Mouse (Mus musculus): ENCODE data around the gene Hspg2. TPM values are rescaled to one million over a fixed set of nuclear protein-coding genes. Genes with fewer than 3 reads are reported as not detected.
"Not testable (repeated sequence)": the region's sequence is repeated elsewhere in the genome, so short reads cannot be mapped to it uniquely, and the experiment has no call there.

The Hspg2 gene
- total and polyA plus RNA-seq, 3 experiments: 87.4 to 150 (median 125) TPM

DNA sequence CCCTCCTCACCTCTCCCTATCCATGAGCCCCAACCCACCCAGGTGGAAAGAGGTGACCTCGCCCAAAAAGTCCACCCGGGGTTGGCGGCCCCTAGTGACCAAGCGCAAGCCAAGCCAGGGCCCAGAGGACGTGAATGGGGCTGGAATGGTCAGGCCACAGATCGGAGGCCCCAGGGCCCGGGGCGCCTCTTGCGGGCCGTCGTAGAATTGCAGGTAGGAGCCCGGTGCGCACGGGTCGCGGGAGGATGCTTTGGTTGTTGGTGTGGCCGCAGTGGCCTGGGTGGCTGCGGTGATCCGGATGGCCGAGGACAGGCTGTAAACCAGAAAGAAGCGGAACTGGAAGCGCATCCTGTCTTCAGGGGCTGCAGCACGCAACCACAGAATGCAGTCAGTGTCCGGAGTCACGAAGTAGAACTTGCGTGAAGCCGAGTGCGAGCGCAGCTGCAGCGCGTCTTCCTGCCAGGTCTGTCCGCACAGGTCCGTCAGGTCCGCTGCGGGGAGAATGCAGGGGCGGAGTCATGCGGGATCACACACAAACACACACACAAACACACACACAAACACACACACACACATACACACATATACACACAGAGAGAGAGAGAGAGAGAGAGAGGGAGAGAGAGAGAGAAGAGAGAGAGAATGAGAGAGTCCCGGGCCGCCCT is 109.7 kb downstream of the Hspg2 start:
- peak; percentile 69 for DNase-seq

DNA sequence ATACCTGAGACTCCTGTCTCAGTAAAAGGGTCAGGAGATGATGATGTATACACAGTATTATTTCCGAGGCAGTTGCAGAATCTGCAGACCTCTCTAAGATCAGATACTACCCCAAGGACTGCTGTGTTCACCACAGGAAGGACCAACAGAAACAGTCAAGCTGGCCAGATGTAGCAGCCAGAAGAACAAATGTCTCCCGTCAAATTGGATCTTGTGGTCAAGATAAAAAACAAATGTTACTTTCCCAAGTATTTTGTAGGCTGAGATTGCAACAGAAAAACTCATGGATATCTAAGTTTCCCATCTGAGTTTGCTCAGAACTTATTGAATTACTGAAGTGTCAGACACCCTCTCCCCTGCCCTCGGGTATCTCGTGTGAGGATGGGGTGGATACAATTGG is 111.2 kb downstream of the Hspg2 start:
- DNase-seq: no peak

DNA sequence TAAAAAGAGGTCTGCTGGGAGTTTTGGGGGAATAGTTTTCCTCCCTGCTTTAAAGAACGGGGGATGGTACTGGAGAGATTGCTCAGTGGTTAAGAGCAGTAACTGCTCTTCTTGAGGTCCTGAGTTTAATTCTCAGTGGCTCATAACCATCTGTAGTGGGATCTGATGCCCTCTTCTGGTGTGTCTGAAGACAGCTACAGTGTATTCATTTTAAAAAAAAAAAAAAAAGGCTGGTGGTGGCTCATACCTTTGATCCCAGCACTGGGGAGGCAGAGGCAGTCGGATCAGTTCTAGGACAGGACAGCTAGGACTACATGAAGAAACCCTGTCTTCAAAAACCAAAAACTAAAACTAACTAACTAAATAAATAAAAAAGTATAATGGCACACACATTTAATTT is 111.7 kb downstream of the Hspg2 start:
- no peak for DNase-seq

DNA sequence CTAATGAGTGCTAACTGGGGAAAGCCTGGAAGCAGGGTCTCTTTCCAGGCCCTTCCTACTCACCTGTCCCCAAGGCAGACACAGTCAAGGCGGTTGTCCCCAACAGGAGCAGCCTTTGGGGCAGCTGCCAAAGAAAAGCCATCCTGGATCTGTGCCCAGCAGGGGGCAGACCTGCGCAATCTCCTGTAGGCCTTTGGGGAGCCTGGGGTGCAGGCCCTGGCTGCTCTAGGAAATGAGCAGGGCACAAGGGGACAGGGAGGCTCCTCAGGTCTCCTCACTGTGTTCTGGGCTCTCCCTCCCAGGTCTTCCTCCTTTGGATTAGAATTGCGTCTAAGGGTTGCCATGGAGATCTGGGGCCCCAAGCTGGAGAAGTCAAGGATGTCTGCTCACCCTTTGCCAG is 113.2 kb downstream of the Hspg2 start:
- DNase-seq: peak; percentile 76

DNA sequence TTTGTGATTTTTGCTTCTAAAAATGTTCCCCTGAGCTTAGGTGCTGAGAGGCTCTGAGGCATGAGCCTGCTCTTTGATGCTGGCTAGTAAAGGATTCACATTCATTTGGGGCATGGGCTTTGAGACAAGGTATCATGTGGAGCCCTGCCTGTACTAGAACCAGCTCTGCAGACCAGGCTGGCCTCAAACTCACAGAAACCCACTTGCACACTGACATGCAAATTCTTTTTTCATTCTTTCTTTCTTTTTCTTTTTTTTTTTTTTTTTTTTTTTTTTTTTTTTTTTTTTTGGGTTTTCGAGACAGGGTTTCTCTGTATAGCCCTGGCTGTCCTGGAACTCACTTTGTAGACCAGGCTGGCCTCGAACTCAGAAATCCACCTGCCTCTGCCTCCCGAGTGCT is 120.5 kb downstream of the Hspg2 start:
- DNase-seq: not testable (repeated sequence)

DNA sequence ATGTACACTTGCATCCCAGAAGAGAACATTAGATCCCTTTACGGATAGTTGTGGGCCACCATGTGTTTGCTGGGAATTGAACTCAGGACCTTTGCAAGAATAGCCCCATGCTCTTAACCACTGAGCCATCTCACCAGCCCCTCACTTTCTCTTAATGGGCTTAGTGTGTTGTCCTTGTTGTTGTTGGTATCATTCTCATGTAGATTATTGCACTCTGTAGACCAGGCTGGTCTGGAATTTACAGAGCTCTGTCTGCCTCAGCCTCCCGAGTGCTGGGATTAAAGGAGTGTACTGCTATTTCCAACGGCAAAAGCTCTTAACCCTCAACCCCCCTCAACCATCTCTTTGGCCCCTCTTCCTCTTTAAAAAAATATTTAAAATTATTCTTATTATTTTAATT is 121.0 kb downstream of the Hspg2 start:
- no peak for DNase-seq

DNA sequence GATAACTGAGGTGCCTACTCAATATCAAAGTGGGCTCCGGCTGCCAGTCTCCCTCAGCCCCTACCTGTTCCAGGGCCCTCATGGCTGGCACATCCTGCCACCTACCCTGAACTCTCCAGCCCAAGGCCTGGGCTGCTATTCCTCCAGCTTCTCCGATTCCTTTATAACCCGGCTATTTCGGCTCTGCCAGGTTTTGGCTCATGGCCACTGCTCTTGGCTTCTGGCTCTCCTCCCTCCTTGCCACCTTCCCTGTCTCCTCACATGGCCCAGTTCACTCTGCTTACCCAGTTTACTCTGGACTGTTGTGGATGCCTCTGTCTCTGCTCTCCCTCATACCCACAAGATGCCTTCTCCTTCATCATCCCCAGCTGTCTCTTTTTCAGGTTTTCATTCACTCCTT is 122.4 kb downstream of the Hspg2 start:
- peak; percentile 34 for DNase-seq

DNA sequence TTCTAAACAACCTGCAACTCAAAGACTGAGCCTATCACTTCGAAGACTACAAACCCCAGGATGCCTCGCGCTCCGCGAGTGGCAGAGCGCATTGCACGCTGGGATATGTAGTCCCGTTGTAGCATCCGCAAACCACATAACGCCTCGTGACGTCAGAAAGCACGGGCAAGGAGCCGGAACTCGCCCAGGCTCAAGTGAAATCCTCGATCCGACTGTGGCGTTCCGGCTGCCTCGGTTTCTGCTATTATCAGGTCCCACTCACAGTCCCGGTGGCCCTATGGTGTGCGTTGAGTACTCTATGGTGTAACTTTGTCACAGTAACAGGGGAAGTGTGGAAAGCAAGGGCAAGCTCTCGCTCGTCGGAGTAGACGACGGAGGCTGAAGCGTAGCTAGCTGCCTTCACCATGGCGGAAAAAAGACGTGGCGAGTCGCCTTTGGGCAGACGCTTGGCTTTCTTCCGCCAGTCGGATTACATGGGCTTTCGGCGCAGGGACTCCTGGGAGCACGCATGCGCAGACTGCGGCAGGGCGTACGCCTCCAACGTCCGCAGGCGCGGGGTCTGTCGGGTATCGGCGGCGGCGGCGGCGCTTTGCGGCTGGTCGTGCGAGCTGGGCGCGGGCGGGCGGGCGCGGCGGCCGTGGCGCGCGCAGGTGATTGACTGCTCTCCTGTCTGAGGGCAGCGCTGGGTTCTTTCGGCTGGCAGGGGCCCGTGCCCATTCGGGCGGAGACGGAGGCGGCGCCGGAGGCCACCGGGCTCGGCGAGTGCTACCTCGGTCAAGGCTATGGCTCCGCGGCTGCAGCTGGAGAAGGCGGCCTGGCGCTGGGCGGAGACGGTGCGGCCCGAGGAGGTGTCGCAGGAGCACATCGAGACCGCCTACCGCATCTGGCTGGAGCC is 125.3 kb downstream of the Hspg2 start, which contains the start of gene Usp48:
Usp48 (plus strand) TSS at position 155 of the 895 bp plus-strand sequence.
- peak; percentile 99 for DNase-seq

DNA sequence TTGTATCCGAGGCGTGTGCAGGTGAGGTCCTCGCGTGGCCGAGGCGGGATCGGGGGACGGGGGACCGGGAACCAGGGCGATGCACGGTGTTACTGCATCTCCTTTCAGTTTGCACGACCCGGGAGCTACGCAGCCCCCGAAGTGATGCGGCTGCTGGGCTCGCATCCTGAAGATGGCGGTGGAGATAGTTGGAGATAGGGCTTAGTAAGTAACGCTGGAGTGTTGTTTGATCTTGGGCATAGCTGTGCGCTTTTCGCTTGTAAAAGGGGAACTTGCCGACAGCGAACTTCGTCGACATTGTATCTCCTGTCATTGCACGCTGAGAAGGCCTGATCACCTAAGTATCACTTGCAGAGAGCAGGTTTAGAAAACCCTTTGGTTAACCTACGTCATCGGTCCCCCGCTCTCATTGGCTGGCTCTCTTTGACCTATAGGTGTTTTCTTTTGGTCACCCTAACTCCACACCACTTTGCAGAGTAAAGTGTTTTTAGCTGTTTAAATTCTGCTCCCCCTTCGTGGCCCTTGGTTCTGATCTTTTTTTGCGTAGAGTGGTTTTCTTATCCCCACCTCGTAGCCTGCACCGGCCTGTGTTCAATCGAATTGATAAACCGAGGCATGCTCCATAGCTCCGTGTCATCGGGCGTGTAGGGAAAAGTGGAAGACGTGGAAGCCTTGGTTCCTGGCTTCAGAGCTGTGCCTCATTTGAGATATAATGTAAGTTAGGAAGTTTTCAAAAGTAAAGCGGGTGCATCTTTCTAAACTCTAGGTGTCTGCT is 126.1 kb downstream of the Hspg2 start:
- DNase-seq: no peak

DNA sequence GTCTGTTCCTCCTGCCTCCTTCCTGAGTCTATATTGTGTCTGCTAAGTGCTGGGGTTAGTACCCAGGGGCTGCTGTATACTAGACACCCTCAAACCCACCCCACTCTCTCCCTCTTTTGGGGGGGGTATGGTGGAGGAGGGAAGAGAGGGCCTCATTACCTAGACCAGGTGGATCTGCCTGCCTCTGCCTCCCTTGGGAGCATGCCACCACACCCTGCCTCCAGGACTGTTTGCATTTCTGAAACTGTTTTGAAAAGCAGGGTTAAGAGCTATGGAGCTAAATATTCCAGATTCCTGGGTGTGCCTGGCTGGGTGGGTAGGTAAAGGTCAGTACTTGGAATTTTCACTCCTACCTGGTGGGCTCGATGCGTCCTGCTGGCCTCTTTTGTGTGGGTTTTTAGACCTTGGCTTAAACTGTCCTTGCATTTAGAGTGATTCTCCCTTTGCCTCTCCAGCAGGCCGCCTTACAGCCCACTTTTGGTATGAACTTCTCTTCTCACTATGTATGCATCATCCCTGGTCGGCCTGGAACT is 128.6 kb downstream of the Hspg2 start:
- DNase-seq: no peak

DNA sequence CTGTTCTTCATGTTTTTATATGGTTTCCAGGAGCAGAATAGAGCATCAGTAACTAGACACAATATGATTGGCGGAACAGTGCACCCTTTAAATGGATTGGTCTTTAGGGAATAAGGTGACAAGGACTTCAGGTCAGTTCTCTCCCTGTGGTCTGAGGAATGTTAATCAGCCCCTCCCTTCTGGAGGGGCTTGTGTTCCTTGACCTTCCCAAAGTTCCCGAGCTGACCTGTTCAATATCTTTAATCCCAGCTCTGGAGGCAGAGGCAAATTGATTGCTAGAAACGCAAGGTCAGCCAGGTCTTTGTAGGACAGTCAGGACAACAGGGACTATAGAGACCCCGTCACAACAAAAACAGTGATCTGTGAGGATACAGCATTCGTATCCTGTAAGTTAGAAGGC is 130.0 kb downstream of the Hspg2 start:
- no peak for DNase-seq

DNA sequence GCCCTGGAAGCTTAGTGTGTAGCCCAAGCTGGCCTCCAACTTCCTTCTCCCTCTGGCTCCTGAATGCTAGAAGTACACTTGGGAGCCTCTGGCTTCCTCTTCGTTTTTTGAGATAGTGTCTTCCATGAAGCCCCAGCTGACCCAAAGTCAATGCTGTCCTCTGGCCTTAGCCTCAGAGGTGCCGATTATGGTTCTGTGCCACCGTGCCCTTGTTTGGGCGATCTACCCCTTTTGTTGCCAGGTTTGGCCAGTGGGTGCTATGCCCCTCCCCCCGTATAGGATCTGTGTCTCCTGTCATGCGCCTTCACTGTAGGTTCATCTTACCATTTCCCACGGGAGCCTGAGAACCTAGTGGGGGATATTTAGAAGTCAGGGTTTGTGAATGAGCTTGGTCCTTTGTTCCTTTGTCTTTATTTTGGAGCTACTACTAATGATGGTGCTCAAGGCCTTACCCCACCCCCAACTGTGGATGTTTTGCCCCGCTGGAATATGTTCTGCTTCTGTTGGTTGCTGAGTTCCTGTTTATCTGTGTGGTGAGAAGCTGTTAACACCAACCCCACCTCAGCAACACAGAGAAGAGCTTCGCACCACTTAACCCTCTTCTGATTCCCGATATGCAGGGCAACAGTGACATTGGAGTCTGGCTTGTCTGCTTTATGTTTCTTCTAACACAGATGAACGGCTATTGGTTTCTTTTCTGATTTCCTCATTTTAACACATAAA is 135.0 kb downstream of the Hspg2 start:
- DNase-seq: no peak

DNA sequence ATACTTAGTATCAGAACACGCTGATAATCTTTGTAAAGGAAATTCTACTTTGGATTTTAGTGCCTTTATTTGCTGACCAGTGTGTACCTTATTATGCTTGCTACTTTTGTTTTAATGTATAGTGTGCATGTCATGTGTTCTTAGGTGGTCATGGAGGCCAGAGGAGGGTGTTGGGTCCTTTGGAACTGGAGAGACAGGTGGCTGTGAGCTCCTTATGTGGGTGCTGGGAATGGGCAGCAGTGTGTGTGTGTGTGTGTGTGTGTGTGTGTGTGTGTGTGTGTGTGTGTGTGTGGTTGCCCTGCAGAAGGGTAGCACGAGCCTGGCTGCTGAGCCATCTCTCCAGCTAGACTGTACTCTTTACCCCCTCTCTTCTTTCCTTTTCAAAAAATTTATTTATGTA is 138.5 kb downstream of the Hspg2 start:
- no peak for DNase-seq

DNA sequence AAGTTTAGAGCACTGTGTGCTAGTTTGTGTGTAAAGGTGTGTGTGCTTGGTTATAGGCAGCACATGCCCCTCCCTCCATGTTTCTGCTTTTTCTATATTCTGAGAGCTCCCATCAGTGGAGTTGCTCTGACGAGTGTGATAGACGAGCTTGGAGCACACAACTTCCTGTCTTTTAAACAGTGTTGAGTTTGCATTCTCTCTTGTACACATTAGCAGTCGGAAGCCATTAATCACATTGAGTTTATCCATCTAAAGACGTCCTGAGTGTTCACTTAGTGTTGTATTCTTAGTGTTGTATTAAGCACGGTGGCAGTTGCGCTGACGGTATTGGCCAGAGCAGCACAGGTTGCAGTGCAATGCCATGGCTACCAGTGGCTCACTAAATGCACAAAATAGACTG is 140.7 kb downstream of the Hspg2 start:
- no peak for DNase-seq

DNA sequence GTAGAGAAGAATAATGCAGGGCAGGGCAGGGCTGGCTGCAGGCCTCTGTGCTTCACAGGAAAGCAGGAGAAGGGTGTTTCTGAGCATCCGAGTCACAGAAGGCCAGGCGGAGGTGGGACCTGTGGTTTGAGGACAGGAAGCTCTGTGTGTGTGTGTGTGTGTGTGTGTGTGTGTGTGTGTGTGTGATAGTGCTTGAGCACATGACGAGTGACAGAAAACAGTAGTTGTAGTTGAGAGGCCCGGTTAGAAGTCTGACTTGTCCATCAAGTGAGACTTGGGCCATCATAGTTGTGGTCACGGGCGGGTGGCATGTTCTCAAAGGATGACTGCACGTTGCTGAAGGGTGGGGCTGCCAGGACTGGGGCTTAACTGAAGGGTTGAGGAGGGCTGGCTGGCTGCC is 141.1 kb downstream of the Hspg2 start:
- DNase-seq: no peak

DNA sequence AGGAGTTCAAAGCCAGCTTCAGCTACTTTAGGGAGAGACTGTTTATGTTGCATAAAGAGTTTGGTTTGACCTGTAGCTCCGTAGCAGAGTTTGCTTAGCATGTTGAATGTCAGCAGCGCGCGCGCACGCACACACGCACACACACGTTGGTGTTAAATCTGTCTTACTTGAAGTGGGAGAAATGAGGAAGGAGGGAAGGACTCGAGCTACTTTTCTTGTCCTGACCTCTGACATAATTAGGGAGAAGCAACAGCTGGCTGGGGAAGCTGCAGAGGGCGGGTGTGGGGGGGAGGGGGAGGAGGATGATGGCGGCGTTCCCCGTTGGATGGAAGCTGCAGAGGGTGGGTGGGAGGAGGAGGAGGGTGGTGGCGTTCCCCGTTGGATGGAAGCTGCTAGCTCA is 141.7 kb downstream of the Hspg2 start:
- DNase-seq: no peak

Small RNA genes lying within 50 kb of the gene (microRNA-seq; reads per million reads assigned to microRNA genes)
- gene Mir7018: 0.44 to 2.1 reads per million in 2 experiments

Other genes with a start within 250 kb of the Hspg2 start
- 10 to 100 TPM; 73.0 to 83.3 TPM for gene Wnt4, start 191.3 kb upstream of the Hspg2 start, total RNA-seq (2021)
- 76.8 and 107 TPM in 2 replicates for gene Wnt4, start 191.3 kb upstream of the Hspg2 start, polyA plus RNA-seq (2012; rRNA removed)
- 100 to 1,000 TPM; 419 to 486 TPM for gene Cdc42, start 111.0 kb upstream of the Hspg2 start, total RNA-seq (2021)
- gene Cdc42, start 111.0 kb upstream of the Hspg2 start, polyA plus RNA-seq (2012; rRNA removed): 23.1 and 24.7 TPM in 2 replicates
- gene Cela3a, start 59.0 kb upstream of the Hspg2 start, total RNA-seq (2021): not detected
- gene Cela3a, start 59.0 kb upstream of the Hspg2 start, polyA plus RNA-seq (2012; rRNA removed): not detected in 2 replicates
- not detected for gene Cela3b, start 38.2 kb upstream of the Hspg2 start, total RNA-seq (2021)
- gene Cela3b, start 38.2 kb upstream of the Hspg2 start, polyA plus RNA-seq (2012; rRNA removed): 0.16 and 0.33 TPM in 2 replicates
- gene 1700013G24Rik, start 15.5 kb upstream of the Hspg2 start, total RNA-seq (2021): not detected
- gene 1700013G24Rik, start 15.5 kb upstream of the Hspg2 start, polyA plus RNA-seq (2012; rRNA removed): not detected in 2 replicates
- not detected for gene Ldlrad2, start 105.8 kb downstream of the Hspg2 start, total RNA-seq (2021)
- 0.67 TPM in 1 of 2 replicates, not detected in the other for gene Ldlrad2, start 105.8 kb downstream of the Hspg2 start, polyA plus RNA-seq (2012; rRNA removed)
- 100 to 1,000 TPM; 100 to 101 TPM for gene Usp48, start 125.0 kb downstream of the Hspg2 start, total RNA-seq (2021)
- gene Usp48, start 125.0 kb downstream of the Hspg2 start, polyA plus RNA-seq (2012; rRNA removed): 52.2 and 58.9 TPM in 2 replicates
- gene Rap1gap, start 196.0 kb downstream of the Hspg2 start, total RNA-seq (2021): 100 to 1,000 TPM; 119 to 172 TPM
- gene Rap1gap, start 196.0 kb downstream of the Hspg2 start, polyA plus RNA-seq (2012; rRNA removed): 489 and 541 TPM in 2 replicates